10 mouse cellular contexts compared by ENCODE assay signal in the genomic region with DNA sequence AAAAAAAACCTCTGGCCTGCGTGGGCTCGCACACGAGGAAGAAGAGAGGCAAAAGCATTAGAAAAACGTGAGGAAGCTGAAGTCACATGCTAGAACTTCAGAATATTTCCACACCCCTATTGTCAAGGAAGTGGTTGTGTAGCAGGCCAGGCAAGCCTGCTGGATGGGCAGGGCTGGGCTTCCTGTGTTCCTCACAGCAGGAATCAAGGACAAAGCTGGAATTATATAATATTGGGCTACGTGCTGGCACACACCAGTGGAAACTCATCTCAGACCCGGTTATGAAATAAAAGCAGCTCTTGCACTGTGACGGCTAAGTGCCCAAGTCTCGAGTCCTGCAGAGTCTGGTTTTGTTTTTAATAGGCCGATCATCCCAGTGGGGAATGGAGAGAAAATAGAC. TPM values are rescaled to one million over a fixed set of nuclear protein-coding genes. Genes with fewer than 3 reads are reported as not detected.
A peak's percentile ranks its signal among the peaks of the same experiment; 100 is the strongest.
DNase-seq lines count a peak whose midpoint lies in the region; ATAC-seq and TF ChIP-seq lines count a peak whose summit lies in the region.
"Had no signal": no experiment of that assay in that cellular context is flagged by ENCODE, and none has a peak within 500 bp of the region (broad histone marks: within the 10 kb centered on the region; RNA-seq: fewer than 3 reads in every experiment).

No protein-coding gene starts in this region.

- peaks cover 0 to 3% of the 10 kb centered on the region in 2 experiments; a peak in 1 of 4 replicates for H3K36me3 ChIP-seq in MEL (ENCODE audit: control insufficient read depth in 1 of 2, insufficient read depth in 2 of 2, low read length in 2 of 2)
- no peaks in the 10 kb centered on the region for H3K36me3 ChIP-seq in forebrain, embryonic 12.5 days (replicated peaks)
- H3K36me3 ChIP-seq: embryonic facial prominence, embryonic 12.5 days had no signal

- H3K9ac ChIP-seq in MEL (ENCODE audit: control insufficient read depth, low read depth, low read length, poor library complexity, severe bottlenecking) = no peak overlapping the region
- H3K9ac ChIP-seq in forebrain, embryonic 12.5 days = no peak overlapping the region
- H3K9ac ChIP-seq: embryonic facial prominence, embryonic 12.5 days had no signal

- no peaks in the 10 kb centered on the region for H3K27me3 ChIP-seq in MEL (ENCODE audit: control insufficient read depth in 1 of 2, insufficient read depth in 2 of 2, low read length in 2 of 2)
- H3K27me3 ChIP-seq in forebrain, embryonic 12.5 days = no peaks in the 10 kb centered on the region
- H3K27me3 ChIP-seq: embryonic facial prominence, embryonic 12.5 days had no signal

- no peaks in the 10 kb centered on the region for H3K79me2 ChIP-seq in MEL (ENCODE audit: control insufficient read depth, insufficient read depth, low read length, poor library complexity)

- no peak for TF ChIP-seq RAD21 in MEL (IDR thresholded peaks at IDR 0.05; ENCODE audit: low read depth, low read length)

- DNase-seq in 3134 (ENCODE audit: extremely low read depth, insufficient read length, low spot score) = peak; percentile 70
- no peak for DNase-seq in MEL (ENCODE audit: low read depth, low spot score)
- peak; percentile 50 to 58 for DNase-seq in gastrocnemius, postnatal 36 days
- peak; percentile 83 to 91 for DNase-seq in lung, adult 18-20 months
- DNase-seq in embryo, embryonic 11 days = no peak
- DNase-seq in cerebellum, postnatal 4 days (ENCODE audit: low spot score in 2 of 2) = no peak
- no peak for DNase-seq in right cerebral cortex, adult 2 months (ENCODE audit: low spot score in 2 of 2)

- no peak for TF ChIP-seq EP300 in MEL (IDR thresholded peaks at IDR 0.05; ENCODE audit: low read depth in 1 of 2, low read length in 2 of 2)

- no peak overlapping the region for H3K4me2 ChIP-seq in forebrain, embryonic 12.5 days
- H3K4me2 ChIP-seq: embryonic facial prominence, embryonic 12.5 days; midbrain, embryonic 11.5 days had no signal

- WGBS in forebrain, embryonic 12.5 days = 77% methylated on average over 9 of the region's 9 CpGs

- no peak overlapping the region for H3K27ac ChIP-seq in MEL (ENCODE audit: control insufficient read depth, low read depth, low read length)
- no peak overlapping the region for H3K27ac ChIP-seq in forebrain, embryonic 12.5 days
- H3K27ac ChIP-seq: embryonic facial prominence, embryonic 12.5 days had no signal

- TF ChIP-seq CTCF in MEL (IDR thresholded peaks at IDR 0.05 in 2 of 3, conservative IDR thresholded peaks at IDR 0.05 in 1 of 3; ENCODE audit: control insufficient read depth in 1 of 3, insufficient read depth in 1 of 3, low read depth in 2 of 3, low read length in 3 of 3, poor library complexity in 1 of 3, severe bottlenecking in 1 of 3) = no peak

- no peaks in the 10 kb centered on the region for H3K9me3 ChIP-seq in MEL (replicated peaks; ENCODE audit: insufficient read depth, low read length)
- H3K9me3 ChIP-seq in forebrain, embryonic 12.5 days = no peaks in the 10 kb centered on the region
- H3K9me3 ChIP-seq: embryonic facial prominence, embryonic 12.5 days had no signal

- TF ChIP-seq POLR2A in MEL (IDR thresholded peaks at IDR 0.05; ENCODE audit: control insufficient read depth in 1 of 2, insufficient read depth in 1 of 2, low read depth in 1 of 2, low read length in 2 of 2, poor library complexity in 1 of 2) = no peak

- intact Hi-C loops in gastrocnemius, postnatal 36 days (cut with DNase I) = no loop called here

- ATAC-seq in forebrain, embryonic 12.5 days (ENCODE audit: low FRiP score) = no peak

- H3K4me1 ChIP-seq in MEL (ENCODE audit: control insufficient read depth in 1 of 2, insufficient read depth in 2 of 2, low read length in 2 of 2) = peaks cover 9 to 18% of the 10 kb centered on the region in 2 experiments; a peak in 3 of 4 replicates
- H3K4me1 ChIP-seq in forebrain, embryonic 12.5 days = peaks cover 1% of the 10 kb centered on the region; the same call in 1 of the 2 replicates

- H3K4me3 ChIP-seq in MEL (ENCODE audit: control insufficient read depth in 1 of 2, insufficient read depth in 1 of 2, low read depth in 2 of 2, low read length in 2 of 2) = no peak overlapping the region
- H3K4me3 ChIP-seq in forebrain, embryonic 12.5 days (replicated peaks) = no peak overlapping the region
- H3K4me3 ChIP-seq: embryonic facial prominence, embryonic 12.5 days had no signal

TF ChIP-seq in MEL, 35 proteins besides CTCF, POLR2A, EP300 and RAD21:
- TF ChIP-seq ETS1 (IDR thresholded peaks at IDR 0.05; ENCODE audit: low read depth, low read length) (no peak), BHLHE40 (IDR thresholded peaks at IDR 0.05; ENCODE audit: borderline replicate concordance, low read depth, low read length) (peak; percentile 31; the same call in 1 of the 2 replicates), ZNF384 (IDR thresholded peaks at IDR 0.05; ENCODE audit: low read depth, low read length) (no peak; the same call in 1 of the 2 replicates), MAX (IDR thresholded peaks at IDR 0.05; ENCODE audit: low read length) (peak; percentile 36; the same call in 1 of the 2 replicates)
TF ChIP-seq in MEL: peak in this region for 2.

RNA-seq across cellular contexts. Expression of gene Ier3, which starts 13.4 kb away (rescaled TPM):
- total RNA-seq in MEL (2012; rRNA removed) = 5.5 and 8.4 TPM in 2 replicates
- polyA plus RNA-seq in MEL (2012; ENCODE audit: insufficient read depth in 1 of 2, insufficient read length in 2 of 2, low read depth in 1 of 2, low replicate concordance in 2 of 2, missing spikeins in 1 of 2) = 10 to 100 TPM in 1 of 2 experiments, not detected in 1; 12.2 TPM
- 1 to 10 TPM; 5.3 to 5.4 TPM for total RNA-seq in gastrocnemius, postnatal 36 days (2021)
- polyA plus RNA-seq in forebrain, embryonic 12.5 days (2016; fragmentation: Nextera tagmentation; extraction: Ambion mirVana) = 4.9 and 5.3 TPM in 2 replicates

RNA-seq across cellular contexts. Expression of gene Flot1, which starts 15.0 kb away (rescaled TPM):
- total RNA-seq in MEL (2012; rRNA removed) = 38.1 and 39.5 TPM in 2 replicates
- 10 to 100 TPM in 1 of 2 experiments, not detected in 1; 64.1 TPM for polyA plus RNA-seq in MEL (2012; ENCODE audit: insufficient read depth in 1 of 2, insufficient read length in 2 of 2, low read depth in 1 of 2, low replicate concordance in 2 of 2, missing spikeins in 1 of 2)
- 10 to 100 TPM; 44.0 to 44.1 TPM for total RNA-seq in gastrocnemius, postnatal 36 days (2021)
- 53.7 and 56.0 TPM in 2 replicates for polyA plus RNA-seq in forebrain, embryonic 12.5 days (2016; fragmentation: Nextera tagmentation; extraction: Ambion mirVana)

RNA-seq across cellular contexts. Expression of gene Tubb5, which starts 30.0 kb away (rescaled TPM):
- 1,137 and 1,211 TPM in 2 replicates for total RNA-seq in MEL (2012; rRNA removed)
- 1,000 to 10,000 TPM; 1,040 to 1,575 TPM for polyA plus RNA-seq in MEL (2012; ENCODE audit: insufficient read depth in 1 of 2, insufficient read length in 2 of 2, low read depth in 1 of 2, low replicate concordance in 2 of 2, missing spikeins in 1 of 2)
- total RNA-seq in gastrocnemius, postnatal 36 days (2021) = 10 to 100 TPM; 34.7 to 38.6 TPM
- 1,541 and 1,619 TPM in 2 replicates for polyA plus RNA-seq in forebrain, embryonic 12.5 days (2016; fragmentation: Nextera tagmentation; extraction: Ambion mirVana)

RNA-seq across cellular contexts. Expression of gene Mdc1, which starts 33.2 kb away (rescaled TPM):
- 15.0 and 17.2 TPM in 2 replicates for total RNA-seq in MEL (2012; rRNA removed)
- polyA plus RNA-seq in MEL (2012; ENCODE audit: insufficient read depth in 1 of 2, insufficient read length in 2 of 2, low read depth in 1 of 2, low replicate concordance in 2 of 2, missing spikeins in 1 of 2) = 10 to 100 TPM; 46.6 to 77.9 TPM
- 1 to 10 TPM; 2.9 to 3.5 TPM for total RNA-seq in gastrocnemius, postnatal 36 days (2021)
- polyA plus RNA-seq in forebrain, embryonic 12.5 days (2016; fragmentation: Nextera tagmentation; extraction: Ambion mirVana) = 22.3 and 26.1 TPM in 2 replicates

RNA-seq across cellular contexts. Expression of gene Nrm, which starts 53.0 kb away (rescaled TPM):
- total RNA-seq in MEL (2012; rRNA removed) = 11.1 and 13.7 TPM in 2 replicates
- 10 to 100 TPM in 1 of 2 experiments, not detected in 1; 49.9 TPM for polyA plus RNA-seq in MEL (2012; ENCODE audit: insufficient read depth in 1 of 2, insufficient read length in 2 of 2, low read depth in 1 of 2, low replicate concordance in 2 of 2, missing spikeins in 1 of 2)
- 1 to 10 TPM; 1.6 to 2.0 TPM for total RNA-seq in gastrocnemius, postnatal 36 days (2021)
- 56.2 and 60.5 TPM in 2 replicates for polyA plus RNA-seq in forebrain, embryonic 12.5 days (2016; fragmentation: Nextera tagmentation; extraction: Ambion mirVana)

Comparison
In these comparisons a context has a peak if more than half of its experiments do, and no peak if none do; other contexts are left out.
1. DNase-seq: peak in 3134 (single experiment), gastrocnemius, postnatal 36 days (2 of 2) and lung, adult 18-20 months (2 of 2); none in MEL (single experiment), embryo, embryonic 11 days (single experiment), cerebellum, postnatal 4 days (0 of 2) and right cerebral cortex, adult 2 months (0 of 2).
2. RNA of gene Tubb5, which starts 30.0 kb away (total RNA-seq): 1,137 to 1,211 TPM in MEL; 34.7 to 38.6 TPM in gastrocnemius, postnatal 36 days; every median in the first group is over 10 times any median in the second.